Mouse (Mus musculus): ENCODE data around the gene Tedc2. TPM values are rescaled to one million over a fixed set of nuclear protein-coding genes. Genes with fewer than 3 reads are reported as not detected.

The Tedc2 gene
- polyA plus RNA-seq, 1 experiment, result 17.0 TPM

DNA sequence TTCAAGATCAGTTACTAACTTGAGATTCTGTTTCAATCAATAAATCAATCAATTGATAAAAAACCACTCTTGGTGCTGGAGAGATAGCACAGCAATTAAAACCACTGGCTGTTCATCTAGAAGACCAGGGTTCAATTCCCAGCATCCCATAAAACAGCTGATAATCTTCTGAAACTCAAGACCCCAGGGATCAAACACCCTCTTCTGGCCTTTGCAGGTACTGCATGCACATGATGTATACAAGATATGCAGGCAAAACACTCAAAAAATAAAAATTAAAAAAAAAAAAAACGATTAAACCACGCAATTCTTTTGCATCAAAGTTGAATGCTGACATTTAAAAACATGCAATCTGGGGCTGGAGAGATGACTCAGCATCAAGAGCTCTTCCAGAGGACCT, 28.0 kb upstream of the Tedc2 start:
- Histone ChIP-seq H3K4me3 (ENCODE audit: insufficient read depth, low read length) (no peak overlapping the region), H3K4me1 (ENCODE audit: control insufficient read depth, insufficient read depth, low read length) (0 out of 2 replicates have a peak, but pooled peaks cover 3% of the 10 kb centered on the region), H3K27ac (ENCODE audit: insufficient read depth, low read length) (no peak overlapping the region)
- TF ChIP-seq CTCF (IDR thresholded peaks at IDR 0.05; ENCODE audit: extremely low read depth, insufficient read depth, low read length), result no peak
- TF ChIP-seq POLR2A (IDR thresholded peaks at IDR 0.05; ENCODE audit: extremely low read depth, insufficient read depth, low read length), result no peak

DNA sequence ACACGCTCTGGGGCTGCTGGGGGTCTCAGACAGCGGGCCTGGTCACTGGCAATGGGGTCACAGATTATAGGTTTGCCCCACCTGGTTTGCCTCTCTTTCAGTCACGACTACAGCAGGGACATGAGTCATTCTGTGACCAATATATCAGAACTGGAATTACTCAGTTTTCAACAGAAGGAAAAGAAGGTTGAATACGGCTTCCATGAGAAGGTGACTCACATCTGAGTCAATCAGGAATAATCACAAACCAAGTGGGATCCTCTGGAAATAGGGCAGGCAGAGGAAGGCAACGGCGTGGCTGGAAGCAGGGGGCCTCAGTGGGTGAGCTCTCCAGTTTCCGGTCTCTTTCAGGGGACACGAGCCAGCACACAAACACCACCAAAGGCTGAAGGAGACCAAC, 23.4 kb upstream of the Tedc2 start:
- H3K27ac ChIP-seq (ENCODE audit: insufficient read depth, low read length), result 0 out of 2 replicates have a peak overlapping the region, but pooled peaks have one; percentile 2
- H3K4me1 ChIP-seq (ENCODE audit: control insufficient read depth, insufficient read depth, low read length), result no peaks in the 10 kb centered on the region
- no peak overlapping the region for H3K4me3 ChIP-seq (ENCODE audit: insufficient read depth, low read length)
- TF ChIP-seq POLR2A (IDR thresholded peaks at IDR 0.05; ENCODE audit: extremely low read depth, insufficient read depth, low read length) (no peak), CTCF (IDR thresholded peaks at IDR 0.05; ENCODE audit: extremely low read depth, insufficient read depth, low read length) (no peak)

DNA sequence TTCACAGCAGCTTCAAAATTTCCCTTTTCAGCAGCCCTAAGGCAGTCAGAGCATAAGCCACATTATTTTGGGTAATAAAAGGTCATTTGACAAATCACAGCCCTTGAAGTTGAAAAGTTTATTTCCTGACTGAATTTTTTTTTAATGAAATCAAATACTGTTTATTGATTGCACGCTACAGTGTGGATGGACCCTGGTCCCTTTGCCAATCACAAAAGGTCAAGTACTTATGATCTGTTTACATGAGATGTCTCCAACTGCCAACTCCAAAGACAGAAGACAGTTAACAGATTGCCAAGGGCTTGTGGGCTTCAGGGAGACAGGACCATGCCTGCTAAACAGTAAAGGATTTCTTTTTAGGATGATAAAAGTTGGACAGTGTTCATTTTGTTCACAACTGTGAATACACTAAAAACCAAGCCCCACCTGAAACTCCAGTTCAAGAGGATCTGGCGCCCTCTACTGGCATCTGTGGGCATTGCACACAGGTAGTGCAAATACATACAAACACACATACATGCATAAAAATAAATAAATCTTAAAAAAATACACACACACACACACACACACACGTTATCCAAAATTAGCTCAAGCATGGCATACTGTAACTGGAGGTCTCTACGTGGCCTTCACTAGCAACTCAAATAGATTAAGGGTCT, 22.8 kb upstream of the Tedc2 start:
- no peak for TF ChIP-seq POLR2A (IDR thresholded peaks at IDR 0.05; ENCODE audit: extremely low read depth, insufficient read depth, low read length)
- peak; percentile 51 for TF ChIP-seq CTCF (IDR thresholded peaks at IDR 0.05; ENCODE audit: extremely low read depth, insufficient read depth, low read length)

DNA sequence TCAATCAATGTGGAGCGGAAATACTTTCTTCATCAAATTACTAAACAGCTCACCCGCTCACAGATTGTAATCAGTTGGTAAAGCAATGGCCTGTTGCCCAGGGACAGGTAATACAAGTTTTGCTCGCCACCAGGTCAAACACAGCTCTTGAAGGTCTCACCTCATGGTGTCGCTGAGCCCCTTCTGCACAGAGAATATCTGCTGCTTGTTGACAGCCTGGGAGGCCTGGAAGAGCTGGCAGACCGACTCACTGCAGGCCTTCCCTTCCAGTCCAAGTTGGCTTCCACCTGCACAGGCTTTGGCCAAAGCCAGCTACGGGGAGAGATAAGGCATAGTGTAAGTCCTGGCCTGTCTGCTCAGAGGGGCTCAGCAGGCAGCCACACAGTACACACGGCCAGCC, 16.3 kb upstream of the Tedc2 start:
- Histone ChIP-seq H3K4me3 (ENCODE audit: insufficient read depth, low read length) (no peak overlapping the region), H3K27ac (ENCODE audit: insufficient read depth, low read length) (no peak overlapping the region), H3K4me1 (ENCODE audit: control insufficient read depth, insufficient read depth, low read length) (no peaks in the 10 kb centered on the region)
- TF ChIP-seq CTCF (IDR thresholded peaks at IDR 0.05; ENCODE audit: extremely low read depth, insufficient read depth, low read length), result no peak
- TF ChIP-seq POLR2A (IDR thresholded peaks at IDR 0.05; ENCODE audit: extremely low read depth, insufficient read depth, low read length), result no peak

More for the DNA sequence above, 22.8 kb upstream of the Tedc2 start:
- Histone ChIP-seq H3K4me3 (ENCODE audit: insufficient read depth, low read length) (no peak overlapping the region), H3K4me1 (ENCODE audit: control insufficient read depth, insufficient read depth, low read length) (no peaks in the 10 kb centered on the region), H3K27ac (ENCODE audit: insufficient read depth, low read length) (no peak overlapping the region)

DNA sequence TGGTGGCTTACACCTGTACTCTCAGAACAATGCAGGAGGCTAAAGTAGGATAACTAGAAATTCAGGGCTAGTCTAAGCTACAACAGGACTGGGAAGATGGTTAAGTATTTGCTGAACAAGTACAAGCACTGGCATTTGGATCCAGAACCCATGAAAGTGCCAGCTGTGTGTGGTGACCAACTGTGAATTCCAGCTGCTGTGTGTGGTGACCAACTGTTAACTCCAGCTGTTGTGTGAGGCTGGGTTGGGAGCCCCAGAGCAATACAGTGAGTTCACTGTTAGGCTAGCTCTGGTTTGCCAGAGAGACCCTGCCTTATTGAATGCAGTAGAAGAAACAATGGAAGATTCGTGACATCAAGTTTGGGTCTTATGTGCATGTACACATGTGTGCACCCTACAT, 15.8 kb upstream of the Tedc2 start:
- Histone ChIP-seq H3K27ac (ENCODE audit: insufficient read depth, low read length) (no peak overlapping the region), H3K4me1 (ENCODE audit: control insufficient read depth, insufficient read depth, low read length) (no peaks in the 10 kb centered on the region), H3K4me3 (ENCODE audit: insufficient read depth, low read length) (no peak overlapping the region)
- TF ChIP-seq POLR2A (IDR thresholded peaks at IDR 0.05; ENCODE audit: extremely low read depth, insufficient read depth, low read length) (no peak), CTCF (IDR thresholded peaks at IDR 0.05; ENCODE audit: extremely low read depth, insufficient read depth, low read length) (no peak)

DNA sequence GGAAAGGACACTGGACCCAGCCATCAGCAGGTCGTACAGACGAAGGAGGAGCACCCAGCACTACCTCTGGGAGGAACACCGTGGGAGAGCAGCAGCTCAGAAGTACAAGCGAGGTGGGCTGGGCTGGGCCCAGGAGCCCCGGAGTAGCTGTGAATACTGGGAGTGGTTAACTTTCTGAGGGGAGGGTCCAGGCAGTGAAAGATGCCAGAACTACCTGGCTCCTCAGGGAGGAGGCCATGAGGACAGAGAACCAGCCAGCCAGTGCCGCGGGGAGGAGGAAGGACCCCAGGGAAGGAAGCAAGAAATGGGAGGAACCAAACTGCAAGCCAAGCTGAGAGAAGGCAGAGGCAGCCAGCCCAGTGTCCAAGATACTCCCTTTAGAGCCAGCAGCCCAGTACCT, 7.3 kb upstream of the Tedc2 start:
- TF ChIP-seq CTCF (IDR thresholded peaks at IDR 0.05; ENCODE audit: extremely low read depth, insufficient read depth, low read length), result no peak
- TF ChIP-seq POLR2A (IDR thresholded peaks at IDR 0.05; ENCODE audit: extremely low read depth, insufficient read depth, low read length), result no peak
- Histone ChIP-seq H3K27ac (ENCODE audit: insufficient read depth, low read length) (no peak overlapping the region), H3K4me3 (ENCODE audit: insufficient read depth, low read length) (no peak overlapping the region), H3K4me1 (ENCODE audit: control insufficient read depth, insufficient read depth, low read length) (no peaks in the 10 kb centered on the region)

DNA sequence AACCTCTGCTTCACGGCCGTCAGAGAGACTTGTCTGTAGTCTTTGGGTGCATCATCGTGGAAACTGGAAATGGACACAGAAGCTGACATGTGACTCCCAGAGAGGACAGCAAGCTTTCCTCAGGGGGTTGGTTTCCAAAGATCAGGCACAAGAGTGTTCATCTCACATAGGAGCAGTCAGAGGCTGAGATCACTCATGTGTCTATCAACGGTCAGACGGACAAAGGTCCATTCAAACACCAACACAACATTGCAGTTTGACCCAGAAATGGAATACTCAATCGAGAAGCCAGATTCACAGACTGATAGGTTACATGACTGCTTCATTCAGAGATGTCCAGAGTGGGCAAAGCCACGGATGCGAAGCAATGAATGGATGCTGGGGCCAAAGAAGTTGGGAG, 6.1 kb upstream of the Tedc2 start:
- no peak for TF ChIP-seq POLR2A (IDR thresholded peaks at IDR 0.05; ENCODE audit: extremely low read depth, insufficient read depth, low read length)
- TF ChIP-seq CTCF (IDR thresholded peaks at IDR 0.05; ENCODE audit: extremely low read depth, insufficient read depth, low read length), result no peak
- no peak overlapping the region for H3K27ac ChIP-seq (ENCODE audit: insufficient read depth, low read length)
- no peak overlapping the region for H3K4me3 ChIP-seq (ENCODE audit: insufficient read depth, low read length)
- H3K4me1 ChIP-seq (ENCODE audit: control insufficient read depth, insufficient read depth, low read length), result no peaks in the 10 kb centered on the region

DNA sequence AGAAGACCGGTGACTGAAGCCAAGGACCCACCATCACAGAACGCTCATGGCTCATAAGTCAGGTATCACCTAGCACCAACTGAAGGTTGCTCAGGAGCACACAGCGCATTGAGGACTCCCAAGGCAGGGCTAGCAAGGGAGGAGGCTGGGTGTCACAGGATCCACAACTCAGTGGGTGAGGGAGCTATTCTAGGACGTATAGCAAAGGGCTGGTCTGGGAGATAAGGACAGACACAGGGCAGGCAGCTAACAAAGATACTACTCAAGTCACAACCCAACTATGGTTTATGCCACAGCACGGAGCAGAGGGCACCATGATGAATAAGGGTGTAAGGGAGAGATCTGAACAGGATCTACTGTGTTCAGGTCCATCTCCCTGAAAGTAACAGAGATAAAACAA, 5.2 kb upstream of the Tedc2 start:
- TF ChIP-seq POLR2A (IDR thresholded peaks at IDR 0.05; ENCODE audit: extremely low read depth, insufficient read depth, low read length), result no peak
- H3K4me3 ChIP-seq (ENCODE audit: insufficient read depth, low read length), result no peak overlapping the region
- no peak overlapping the region for H3K27ac ChIP-seq (ENCODE audit: insufficient read depth, low read length)
- 0 out of 2 replicates have a peak, but pooled peaks cover 1% of the 10 kb centered on the region for H3K4me1 ChIP-seq (ENCODE audit: control insufficient read depth, insufficient read depth, low read length)

DNA sequence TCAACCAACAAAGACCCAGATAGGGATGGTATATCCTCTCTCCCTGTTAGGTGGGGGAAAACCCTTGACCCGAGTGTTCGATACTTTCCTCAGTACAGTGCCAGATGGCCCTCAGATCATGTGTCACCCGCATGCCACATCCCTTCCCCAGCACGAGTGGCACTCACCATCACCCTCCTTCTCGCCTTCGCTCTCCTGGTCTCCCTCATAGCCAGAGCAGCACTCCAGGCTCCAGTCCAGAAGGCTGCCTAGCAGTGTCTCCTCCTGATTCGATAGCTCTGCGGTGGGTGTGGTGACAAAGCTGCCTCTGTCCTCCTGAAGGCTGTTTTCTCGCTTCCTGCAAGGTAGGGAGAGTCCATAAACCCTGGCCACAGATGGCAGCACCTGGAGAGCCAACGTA, 4.1 kb upstream of the Tedc2 start:
- no peak for TF ChIP-seq POLR2A (IDR thresholded peaks at IDR 0.05; ENCODE audit: extremely low read depth, insufficient read depth, low read length)
- TF ChIP-seq CTCF (IDR thresholded peaks at IDR 0.05; ENCODE audit: extremely low read depth, insufficient read depth, low read length), result no peak
- no peak overlapping the region for H3K4me3 ChIP-seq (ENCODE audit: insufficient read depth, low read length)
- no peak overlapping the region for H3K27ac ChIP-seq (ENCODE audit: insufficient read depth, low read length)
- peaks cover 1% of the 10 kb centered on the region; the same call in 1 of the 2 replicates for H3K4me1 ChIP-seq (ENCODE audit: control insufficient read depth, insufficient read depth, low read length)

DNA sequence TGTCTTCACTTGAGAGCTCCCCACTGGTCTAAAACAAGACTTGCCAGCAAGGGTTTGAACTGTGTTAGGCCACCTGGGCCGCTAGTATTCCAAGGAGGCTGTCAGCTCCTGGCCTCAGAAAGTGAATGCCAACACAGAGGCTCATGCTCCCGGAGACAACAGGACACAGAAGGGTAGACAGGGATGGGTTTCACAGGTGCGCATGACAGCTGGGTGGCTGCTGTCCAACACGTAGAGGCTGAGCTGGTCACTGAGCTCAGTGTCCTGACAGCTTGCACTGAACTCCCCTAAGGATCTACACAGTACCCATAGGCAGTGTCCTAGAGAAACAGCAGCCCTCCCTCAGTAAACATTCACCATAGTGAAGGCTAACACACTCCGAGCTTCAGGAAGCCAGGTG, 2.9 kb upstream of the Tedc2 start:
- TF ChIP-seq POLR2A (IDR thresholded peaks at IDR 0.05; ENCODE audit: extremely low read depth, insufficient read depth, low read length) (no peak), CTCF (IDR thresholded peaks at IDR 0.05; ENCODE audit: extremely low read depth, insufficient read depth, low read length) (no peak)
- H3K4me3 ChIP-seq (ENCODE audit: insufficient read depth, low read length), result no peak overlapping the region
- no peak overlapping the region for H3K27ac ChIP-seq (ENCODE audit: insufficient read depth, low read length)
- peaks cover 4% of the 10 kb centered on the region; the same call in 1 of the 2 replicates for H3K4me1 ChIP-seq (ENCODE audit: control insufficient read depth, insufficient read depth, low read length)

All from cortical plate, adult 2 months (tissue).